Mouse (Mus musculus): ENCODE data around the gene B430218F22Rik. TPM values are rescaled to one million over a fixed set of nuclear protein-coding genes. Genes with fewer than 3 reads are reported as not detected.

Gene B430218F22Rik
- 0.40 to 0.66 TPM in 2 of 4 replicates, not detected in the others for total RNA-seq (2023)

GRCm38 (mm10) chr13:118386511-118387447, at the start of gene B430218F22Rik, which contains the start of gene Mrps30:
Gene B430218F22Rik (plus strand): TSS chr13:118386630.
Gene Mrps30 (minus strand): TSS chr13:118387252.

Other genes with a start within 250 kb of the B430218F22Rik start
- gene Mrps30, start 622 bp downstream of the B430218F22Rik start, total RNA-seq (2023) = 29.2 to 32.6 TPM (median 32.4 TPM) in 4 replicates